Mouse (Mus musculus): ENCODE measurements around the gene Gdf7.
A peak's percentile ranks its signal among the peaks of the same experiment; 100 is the strongest.

The Gdf7 gene

GRCm38 (mm10) chr12:8301841-8302431 is at the start of gene Gdf7:
Gdf7 (minus strand) TSS chr12:8301954.
- no peak for DNase-seq (ENCODE audit: low read depth)

GRCm38 (mm10) chr12:8351025-8351903 is 49.5 kb upstream of the Gdf7 start:
- DNase-seq (ENCODE audit: low read depth) = no peak

GRCm38 (mm10) chr12:8348733-8349513 is 47.2 kb upstream of the Gdf7 start:
- DNase-seq (ENCODE audit: low read depth) = no peak

GRCm38 (mm10) chr12:8347746-8348462 is 46.1 kb upstream of the Gdf7 start:
- DNase-seq (ENCODE audit: low read depth) = no peak

- no peak for DNase-seq (ENCODE audit: low read depth)
Measured at GRCm38 (mm10) chr12:8345539-8345938, 43.8 kb upstream of the Gdf7 start.

- no peak for DNase-seq (ENCODE audit: low read depth)
Measured at GRCm38 (mm10) chr12:8344897-8345296, 43.1 kb upstream of the Gdf7 start.

- DNase-seq (ENCODE audit: low read depth) = no peak
Measured at GRCm38 (mm10) chr12:8343381-8343780, 41.6 kb upstream of the Gdf7 start.

GRCm38 (mm10) chr12:8341008-8341407 is 39.3 kb upstream of the Gdf7 start:
- DNase-seq (ENCODE audit: low read depth) = no peak

GRCm38 (mm10) chr12:8339591-8340319 is 38.0 kb upstream of the Gdf7 start:
- DNase-seq (ENCODE audit: low read depth) = no peak

- no peak for DNase-seq (ENCODE audit: low read depth)
Measured at GRCm38 (mm10) chr12:8338918-8339317, 37.2 kb upstream of the Gdf7 start.

GRCm38 (mm10) chr12:8338491-8338890 is 36.7 kb upstream of the Gdf7 start:
- DNase-seq (ENCODE audit: low read depth) = peak; percentile 64

GRCm38 (mm10) chr12:8337286-8338060 is 35.7 kb upstream of the Gdf7 start:
- peak; percentile 41 for DNase-seq (ENCODE audit: low read depth)

- no peak for DNase-seq (ENCODE audit: low read depth)
Measured at GRCm38 (mm10) chr12:8336601-8337285, 35.0 kb upstream of the Gdf7 start.

GRCm38 (mm10) chr12:8335503-8335902 is 33.7 kb upstream of the Gdf7 start:
- no peak for DNase-seq (ENCODE audit: low read depth)

- DNase-seq (ENCODE audit: low read depth) = no peak
Measured at GRCm38 (mm10) chr12:8334261-8334660, 32.5 kb upstream of the Gdf7 start.

- no peak for DNase-seq (ENCODE audit: low read depth)
Measured at GRCm38 (mm10) chr12:8333617-8334016, 31.9 kb upstream of the Gdf7 start.

GRCm38 (mm10) chr12:8332174-8332542 is 30.4 kb upstream of the Gdf7 start:
- no peak for DNase-seq (ENCODE audit: low read depth)

- DNase-seq (ENCODE audit: low read depth) = no peak
Measured at GRCm38 (mm10) chr12:8331489-8332173, 29.9 kb upstream of the Gdf7 start.

GRCm38 (mm10) chr12:8329236-8329635 is 27.5 kb upstream of the Gdf7 start:
- DNase-seq (ENCODE audit: low read depth) = no peak

All from NIH3T3 (cell line).